In the genomic region with DNA sequence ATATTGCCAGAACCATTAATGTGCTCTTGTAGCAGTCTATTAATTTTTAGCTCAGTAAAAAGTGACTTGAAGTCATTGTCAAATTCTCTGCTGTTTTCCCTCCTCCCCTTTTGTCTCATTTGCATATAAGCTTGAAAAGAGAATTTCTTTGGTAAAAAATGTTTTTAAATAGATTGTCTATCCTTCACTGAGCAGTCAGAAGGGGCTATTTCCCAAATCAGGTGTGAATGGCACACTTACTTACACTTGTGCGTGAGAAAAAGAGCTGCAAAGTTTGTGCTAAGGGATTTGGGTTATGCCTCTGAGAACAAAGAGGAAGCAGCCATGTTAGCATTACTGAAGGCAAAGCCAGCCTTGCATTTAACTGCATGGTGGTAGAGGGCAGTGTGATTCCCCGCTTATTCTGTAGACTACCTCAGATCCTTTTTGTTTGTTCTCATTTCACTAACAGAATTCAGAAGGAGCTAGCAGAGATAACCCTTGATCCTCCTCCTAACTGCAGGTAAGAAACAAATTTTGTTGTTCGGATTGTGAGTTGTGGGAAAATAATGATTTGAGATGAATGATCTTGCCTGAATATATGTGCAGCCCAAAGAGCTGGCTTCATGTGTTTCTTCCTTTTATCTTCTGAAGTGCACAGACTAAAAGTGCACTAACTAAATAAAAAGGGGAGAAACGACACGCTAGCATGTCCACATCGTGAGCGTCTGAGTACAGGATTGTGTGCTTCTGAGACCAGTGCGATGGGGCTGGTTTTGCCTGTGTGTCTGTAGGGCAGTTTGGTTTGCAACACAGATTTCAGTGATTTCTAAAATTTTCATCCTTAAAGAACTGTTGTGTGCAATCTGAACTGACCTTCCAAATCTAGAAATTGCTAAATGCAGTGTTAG, we compare ENCODE assay signal across 8 mouse cellular contexts. TPM values are rescaled to one million over a fixed set of nuclear protein-coding genes. Genes with fewer than 3 reads are reported as not detected.
DNase-seq lines count a peak whose midpoint lies in the region; ATAC-seq and TF ChIP-seq lines count a peak whose summit lies in the region.

No protein-coding gene starts in this region.

- TF ChIP-seq CTCF in brain, embryonic 14.5 days (IDR thresholded peaks at IDR 0.05; ENCODE audit: borderline replicate concordance, extremely low read depth, insufficient read depth, insufficient read length) = no peak; the same call in 1 of the 2 replicates

- H3K9ac ChIP-seq in kidney, embryonic 16.5 days (replicated peaks; ENCODE audit: low read length) = peak overlapping the region; percentile 62
- peak overlapping the region; percentile 33 for H3K9ac ChIP-seq in stomach, embryonic 14.5 days (replicated peaks; ENCODE audit: low read depth, low read length)

- H3K27me3 ChIP-seq in kidney, embryonic 16.5 days (ENCODE audit: insufficient read depth, low read length) = no peaks in the 10 kb centered on the region
- no peaks in the 10 kb centered on the region for H3K27me3 ChIP-seq in stomach, embryonic 14.5 days (ENCODE audit: control insufficient read depth, insufficient read depth, low read length)

- peak overlapping the region; percentile 82 for H3K27ac ChIP-seq in kidney, embryonic 16.5 days (ENCODE audit: low read length)
- peak overlapping the region; percentile 46; the same call in 1 of the 2 replicates for H3K27ac ChIP-seq in stomach, embryonic 14.5 days (ENCODE audit: low read length)

- H3K9me3 ChIP-seq in kidney, embryonic 16.5 days (ENCODE audit: low read length) = no peaks in the 10 kb centered on the region
- H3K9me3 ChIP-seq in stomach, embryonic 14.5 days (ENCODE audit: control insufficient read depth, low read depth, low read length) = no peaks in the 10 kb centered on the region

- no peak for DNase-seq in kidney, postnatal 25 days
- DNase-seq in brain, embryonic 14.5 days (ENCODE audit: low read depth) = peak; percentile 90
- DNase-seq in kidney, postnatal 10 days = peak; percentile 28
- DNase-seq in ovary, postnatal 14 days (ENCODE audit: low spot score) = no peak

- H3K4me2 ChIP-seq in kidney, embryonic 16.5 days (replicated peaks; ENCODE audit: low read depth, low read length) = peak overlapping the region; percentile 79
- peak overlapping the region; percentile 70 for H3K4me2 ChIP-seq in stomach, embryonic 14.5 days (replicated peaks; ENCODE audit: low read depth, low read length)

- peak overlapping the region; percentile 43 for H3K4me3 ChIP-seq in kidney, embryonic 16.5 days (ENCODE audit: low read length)
- peak overlapping the region; percentile 25 for H3K4me3 ChIP-seq in stomach, embryonic 14.5 days (ENCODE audit: low read depth, low read length)

- no peak for TF ChIP-seq POLR2A in brain, embryonic 14.5 days (IDR thresholded peaks at IDR 0.05; ENCODE audit: borderline replicate concordance, extremely low read depth, insufficient read depth, insufficient read length, poor library complexity, severe bottlenecking)

- 14% methylated on average over 8 of the region's 8 CpGs for WGBS in kidney, embryonic 16.5 days
- 15% methylated on average over 8 of the region's 8 CpGs for WGBS in stomach, embryonic 14.5 days

- H3K4me1 ChIP-seq in kidney, embryonic 16.5 days (ENCODE audit: insufficient read depth, low read length) = peaks cover 54% of the 10 kb centered on the region
- peaks cover 27% of the 10 kb centered on the region for H3K4me1 ChIP-seq in stomach, embryonic 14.5 days (ENCODE audit: control insufficient read depth, insufficient read depth, low read length)

- 0 out of 2 replicates have a peak, but pooled peaks cover 4% of the 10 kb centered on the region for H3K36me3 ChIP-seq in kidney, embryonic 16.5 days (ENCODE audit: insufficient read depth, low read length)
- peaks cover 2% of the 10 kb centered on the region; the same call in 1 of the 2 replicates for H3K36me3 ChIP-seq in stomach, embryonic 14.5 days (ENCODE audit: control insufficient read depth, insufficient read depth, low read length)

- no peak for ATAC-seq in kidney, embryonic 16.5 days (ENCODE audit: low FRiP score, low TSS enrichment)
- ATAC-seq in granulocyte monocyte progenitor cell, adult 5-6 weeks (replicated peaks; ENCODE audit: poor library complexity, severe bottlenecking) = peak; percentile 26
- peak; percentile 29; the same call in 1 of the 2 replicates for ATAC-seq in megakaryocyte, adult 5-6 weeks (ENCODE audit: poor library complexity, severe bottlenecking)
- ATAC-seq in stomach, embryonic 14.5 days (ENCODE audit: insufficient number of reproducible peaks, insufficient read depth, low FRiP score, low read depth) = no peak

RNA-seq across cellular contexts. Expression of a gene that starts 4.3 kb away (rescaled TPM):
- 148 and 159 TPM in 2 replicates for polyA plus RNA-seq in kidney, embryonic 16.5 days (2015; fragmentation: Nextera tagmentation; extraction: Ambion mirVana)
- 161 and 171 TPM in 2 replicates for polyA plus RNA-seq in brain, embryonic 14.5 days (2012; rRNA removed)
- 50.5 and 62.7 TPM in 2 replicates for total RNA-seq in granulocyte monocyte progenitor cell, adult 5-6 weeks (2014; fragmentation: Nextera tagmentation)
- 39.7 and 40.2 TPM in 2 replicates for total RNA-seq in granulocyte monocyte progenitor cell, adult 5-6 weeks (2017)
- 55.4 and 61.5 TPM in 2 replicates for total RNA-seq in megakaryocyte, adult 5-6 weeks (2015)
- total RNA-seq in megakaryocyte, adult 5-6 weeks (2017) = 36.3 and 37.4 TPM in 2 replicates
- polyA plus RNA-seq in stomach, embryonic 14.5 days (2014; fragmentation: Nextera tagmentation; extraction: Ambion mirVana) = 157 and 161 TPM in 2 replicates

Comparison
In these comparisons a context has a peak if more than half of its experiments do, and no peak if none do; other contexts are left out.
1. DNase-seq: peak in brain, embryonic 14.5 days (single experiment) and kidney, postnatal 10 days (single experiment); none in kidney, postnatal 25 days (0 of 2) and ovary, postnatal 14 days (single experiment).
2. ATAC-seq: peak in granulocyte monocyte progenitor cell, adult 5-6 weeks (single experiment) and megakaryocyte, adult 5-6 weeks (single experiment); none in kidney, embryonic 16.5 days (single experiment) and stomach, embryonic 14.5 days (single experiment).